Mouse (Mus musculus) liver, adult 2 months (tissue): Measurements from ENCODE around the gene Poln. TPM values are rescaled to one million over a fixed set of nuclear protein-coding genes. Genes with fewer than 3 reads are reported as not detected.
A peak's percentile ranks its signal among the peaks of the same experiment; 100 is the strongest.

ENCODE experiments used
- DNase-seq: peaks from one replicate; pipeline ENCODE4 v3.0.0-alpha.2; 2011; ENCODE audit warnings: low read depth, low spot score; ENCODE audit errors: extremely low read depth
- H3K27ac ChIP-seq: fragments of 200-500 bp; replicated peaks from 2 replicates; pipeline ENCODE4 v1.5.1; 2012; ENCODE audit warnings: low read depth, mild to moderate bottlenecking, control low read depth, inconsistent platforms, low read length; ENCODE audit not compliant: insufficient read depth
- H3K27me3 ChIP-seq: fragments of 200-500 bp; 2 replicates; pipeline ENCODE4 v1.6.1; 2012; ENCODE audit warnings: mild to moderate bottlenecking, moderate library complexity, low read length, inconsistent platforms; ENCODE audit not compliant: control insufficient read depth, insufficient read depth
- H3K36me3 ChIP-seq: fragments of 200-500 bp; 2 replicates; pipeline ENCODE4 v1.6.1; 2012; ENCODE audit warnings: low read length, inconsistent platforms; ENCODE audit not compliant: control insufficient read depth, insufficient read depth
- H3K4me1 ChIP-seq: fragments of 200-500 bp; 2 replicates; pipeline ENCODE4 v1.6.1; 2011; ENCODE audit warnings: low read length; ENCODE audit not compliant: control insufficient read depth, insufficient read depth
- H3K4me3 ChIP-seq: fragments of 200-500 bp; 2 replicates; pipeline ENCODE4 v1.5.1; 2011; ENCODE audit warnings: low read depth, mild to moderate bottlenecking, control low read depth, low read length, moderate library complexity; ENCODE audit not compliant: insufficient read depth
- H3K79me2 ChIP-seq: fragments of 200-500 bp; 2 replicates; pipeline ENCODE4 v1.6.1; 2012; ENCODE audit warnings: inconsistent platforms, mild to moderate bottlenecking, low read length, moderate library complexity; ENCODE audit not compliant: control insufficient read depth, insufficient read depth
- H3K9ac ChIP-seq: fragments of 200-500 bp; 2 replicates; pipeline ENCODE4 v1.6.1; 2012; ENCODE audit warnings: low read depth, mild to moderate bottlenecking, control low read depth, inconsistent platforms, low read length
- CTCF ChIP-seq: fragments of 200-500 bp; IDR thresholded peaks from 2 replicates; pipeline ENCODE4 v1.5.1; 2011; ENCODE audit warnings: low read depth, low read length, control low read depth
- POLR2A ChIP-seq: fragments of 200-500 bp; IDR thresholded peaks from 2 replicates; pipeline ENCODE4 v1.6.1; 2011; ENCODE audit warnings: low read length, control low read depth; ENCODE audit not compliant: insufficient read depth; ENCODE audit errors: extremely low read depth
- WGBS: fragments of 180-500 bp; shearing (Covaris S2); methylation state at CpG from one replicate; pipeline ENCODE4 v1.1.7; 2018; 5-methylcytosine and 5-hydroxymethylcytosine counted together
- polyA plus RNA-seq: library from polyadenylated mRNA; depleted of rRNA; stranded (reverse); fragments of >200 nt; gene quantifications from 2 replicates; pipeline ENCODE4 v1.2.3, GENCODE M21; 2012
- total RNA-seq: library from RNA; depleted of rRNA; stranded (reverse); fragments of >200 nt; gene quantifications from 2 replicates; pipeline ENCODE4 v1.2.3, GENCODE M21; 2014

Gene Poln
- total and polyA plus RNA-seq, 2 experiments: not detected

DNA sequence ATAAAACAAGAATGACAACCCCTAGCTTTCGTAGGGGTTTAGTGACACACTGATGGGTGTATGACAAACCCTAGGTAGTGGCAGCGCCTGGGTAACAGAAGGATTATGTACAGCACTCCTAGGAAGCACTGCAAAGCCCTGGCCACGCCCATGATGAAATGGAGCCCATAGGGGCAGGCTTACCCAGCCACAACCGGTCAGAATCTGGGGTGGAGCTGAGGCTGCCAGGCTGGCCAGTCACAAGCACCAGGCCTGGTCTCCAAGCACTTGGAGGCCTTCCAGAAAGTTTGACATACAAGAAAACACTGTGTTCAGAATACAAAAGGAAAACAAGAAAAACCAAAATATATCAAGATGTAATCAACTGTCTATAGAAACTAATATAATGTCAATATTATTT is 21.8 kb upstream of the Poln start:
- WGBS: 68% methylated on average over 4 of the region's 4 CpGs
- Histone ChIP-seq H3K9ac (no peak overlapping the region), H3K36me3 (no peaks in the 10 kb centered on the region), H3K27ac (no peak overlapping the region), H3K4me3 (no peak overlapping the region), H3K27me3 (no peaks in the 10 kb centered on the region), H3K4me1 (peaks cover 5% of the 10 kb centered on the region), H3K79me2 (peaks cover 8% of the 10 kb centered on the region)
- TF ChIP-seq POLR2A: no peak
- no peak for TF ChIP-seq CTCF
- peak; percentile 28 for DNase-seq

- 84% methylated on average over 1 of the region's 1 CpGs for WGBS
- no peak overlapping the region for H3K9ac ChIP-seq
- H3K4me1 ChIP-seq: peaks cover 17% of the 10 kb centered on the region
- no peak for DNase-seq
- H3K27me3 ChIP-seq: no peaks in the 10 kb centered on the region
- no peak overlapping the region for H3K4me3 ChIP-seq
- H3K27ac ChIP-seq: no peak overlapping the region
- no peak for TF ChIP-seq CTCF
- no peak for TF ChIP-seq POLR2A
- H3K36me3 ChIP-seq: no peaks in the 10 kb centered on the region
- peaks cover 21% of the 10 kb centered on the region for H3K79me2 ChIP-seq
These were observed 20.3 kb upstream of the Poln start for GRCm38 (mm10) chr5:34189521-34189920.

- peaks cover 21% of the 10 kb centered on the region for H3K4me1 ChIP-seq
- TF ChIP-seq CTCF: no peak
- TF ChIP-seq POLR2A: no peak
- DNase-seq: no peak
- H3K27me3 ChIP-seq: no peaks in the 10 kb centered on the region
- WGBS: 87% methylated on average over 2 of the region's 2 CpGs
- H3K36me3 ChIP-seq: no peaks in the 10 kb centered on the region
- H3K9ac ChIP-seq: no peak overlapping the region
- H3K27ac ChIP-seq: no peak overlapping the region
- peaks cover 22% of the 10 kb centered on the region for H3K79me2 ChIP-seq
- H3K4me3 ChIP-seq: no peak overlapping the region
These were observed 19.6 kb upstream of the Poln start for GRCm38 (mm10) chr5:34188856-34189255.

DNA sequence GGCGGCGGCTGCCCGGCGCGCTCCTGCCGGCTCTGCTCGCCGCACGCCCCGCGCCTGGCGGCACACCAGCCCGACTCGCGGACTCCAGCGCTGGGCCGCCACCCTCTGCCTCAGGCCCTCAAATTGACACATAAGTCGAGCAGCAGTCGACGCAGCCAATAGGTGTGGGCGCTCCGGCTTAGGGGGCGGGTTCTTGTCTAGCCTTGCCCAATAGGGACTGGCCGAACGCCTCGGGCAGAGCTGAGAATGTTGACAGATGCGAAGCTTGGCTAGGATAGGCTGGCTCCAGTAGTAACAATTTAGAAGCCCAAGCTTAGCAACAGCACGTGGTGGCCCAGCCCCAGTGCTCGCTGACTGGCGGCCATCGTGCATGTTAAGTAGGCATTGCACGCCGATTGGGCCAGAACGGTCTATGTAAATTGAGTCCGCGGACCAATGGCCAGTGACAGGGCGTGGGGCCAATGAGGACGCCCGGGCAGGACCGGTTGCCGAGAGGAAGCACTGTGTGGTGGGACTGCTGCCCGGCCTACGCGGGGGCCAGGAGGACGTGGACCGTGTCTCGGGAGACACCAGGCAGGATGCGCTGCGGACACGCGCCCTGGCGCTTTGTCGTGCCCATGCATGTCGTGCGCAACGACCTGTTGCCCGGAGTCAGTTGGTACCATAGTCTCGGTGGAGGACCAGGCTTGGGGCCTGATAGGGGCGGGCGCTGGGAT is 18.5 kb upstream of the Poln start, which contains the start of gene Mxd4:
Gene Mxd4, minus strand, starts transcription at position 120 of the 716 bp plus-strand sequence.
- Histone ChIP-seq H3K27me3 (no peaks in the 10 kb centered on the region), H3K4me1 (peaks cover 26% of the 10 kb centered on the region), H3K4me3 (peak within 1 kb of the TSS; percentile 68), H3K27ac (peak within 1 kb of the TSS; percentile 83), H3K79me2 (peaks cover 30% of the 10 kb centered on the region), H3K9ac (peak within 1 kb of the TSS; percentile 84), H3K36me3 (no peaks in the 10 kb centered on the region)
- peak; percentile 100 for DNase-seq
- TF ChIP-seq CTCF (no peak), POLR2A (peak; percentile 95)
- WGBS: under 1% methylated on average over 59 of the region's 60 CpGs

- H3K27me3 ChIP-seq: no peaks in the 10 kb centered on the region
- peak overlapping the region; percentile 84 for H3K9ac ChIP-seq
- peak; percentile 46 for DNase-seq
- under 1% methylated on average over 46 of the region's 46 CpGs for WGBS
- peak overlapping the region; percentile 68 for H3K4me3 ChIP-seq
- peaks cover 32% of the 10 kb centered on the region for H3K79me2 ChIP-seq
- H3K27ac ChIP-seq: peak overlapping the region; percentile 83
- peaks cover 2% of the 10 kb centered on the region; the same call in 1 of the 2 replicates for H3K36me3 ChIP-seq
- H3K4me1 ChIP-seq: peaks cover 26% of the 10 kb centered on the region
- TF ChIP-seq CTCF (no peak), POLR2A (0 out of 2 replicates have a peak, but pooled peaks have one; percentile 7)
These were observed 17.7 kb upstream of the Poln start for GRCm38 (mm10) chr5:34186961-34187391.

GRCm38 (mm10) chr5:34186391-34186790 is 17.1 kb upstream of the Poln start:
- peaks cover 27% of the 10 kb centered on the region for H3K4me1 ChIP-seq
- WGBS: 6% methylated on average over 2 of the region's 2 CpGs
- peak overlapping the region; percentile 83 for H3K27ac ChIP-seq
- peak overlapping the region; percentile 68 for H3K4me3 ChIP-seq
- H3K9ac ChIP-seq: peak overlapping the region; percentile 84
- peak; percentile 41 for DNase-seq
- H3K36me3 ChIP-seq: peaks cover 4% of the 10 kb centered on the region; the same call in 1 of the 2 replicates
- peaks cover 32% of the 10 kb centered on the region for H3K79me2 ChIP-seq
- TF ChIP-seq POLR2A (no peak), CTCF (no peak)
- no peaks in the 10 kb centered on the region for H3K27me3 ChIP-seq
